Mouse (Mus musculus): Measurements from ENCODE around the gene Wdr64.

Wdr64 gene

GRCm38 (mm10) chr1:175716832-175717231 lies 18.4 kb downstream of the Wdr64 start:
- DNase-seq (ENCODE audit: low read depth, low spot score) = no peak

DNA sequence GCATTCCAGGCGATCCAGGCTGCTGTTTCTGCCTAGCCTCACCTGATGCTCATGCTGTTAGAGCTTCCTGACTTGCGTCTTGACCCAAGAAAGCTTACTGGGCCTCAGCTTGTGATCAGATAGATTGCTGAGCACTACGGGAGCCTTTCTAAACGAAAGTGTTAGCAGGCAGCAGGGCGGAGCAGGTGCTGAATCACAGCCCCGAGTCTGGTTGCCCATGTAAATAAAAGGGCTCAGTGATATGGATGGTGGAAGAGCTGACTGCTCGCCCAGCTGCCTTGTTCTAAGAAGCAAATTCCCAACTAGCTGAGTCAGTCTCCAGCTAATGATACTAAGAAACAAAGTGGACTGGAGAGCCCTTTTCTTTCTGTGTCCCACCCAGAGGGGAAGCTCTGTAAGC lies 27.4 kb downstream of the Wdr64 start:
- DNase-seq (ENCODE audit: low read depth, low spot score) = no peak

- DNase-seq (ENCODE audit: low read depth, low spot score) = no peak
These were observed 56.4 kb downstream of the Wdr64 start for GRCm38 (mm10) chr1:175754576-175755364.

GRCm38 (mm10) chr1:175794668-175795067 lies 96.3 kb downstream of the Wdr64 start:
- DNase-seq (ENCODE audit: low read depth, low spot score) = no peak

- no peak for DNase-seq (ENCODE audit: low read depth, low spot score)
These were observed 110.0 kb downstream of the Wdr64 start for GRCm38 (mm10) chr1:175808356-175808755.

GRCm38 (mm10) chr1:175811625-175812024 lies 113.2 kb downstream of the Wdr64 start:
- no peak for DNase-seq (ENCODE audit: low read depth, low spot score)

DNA sequence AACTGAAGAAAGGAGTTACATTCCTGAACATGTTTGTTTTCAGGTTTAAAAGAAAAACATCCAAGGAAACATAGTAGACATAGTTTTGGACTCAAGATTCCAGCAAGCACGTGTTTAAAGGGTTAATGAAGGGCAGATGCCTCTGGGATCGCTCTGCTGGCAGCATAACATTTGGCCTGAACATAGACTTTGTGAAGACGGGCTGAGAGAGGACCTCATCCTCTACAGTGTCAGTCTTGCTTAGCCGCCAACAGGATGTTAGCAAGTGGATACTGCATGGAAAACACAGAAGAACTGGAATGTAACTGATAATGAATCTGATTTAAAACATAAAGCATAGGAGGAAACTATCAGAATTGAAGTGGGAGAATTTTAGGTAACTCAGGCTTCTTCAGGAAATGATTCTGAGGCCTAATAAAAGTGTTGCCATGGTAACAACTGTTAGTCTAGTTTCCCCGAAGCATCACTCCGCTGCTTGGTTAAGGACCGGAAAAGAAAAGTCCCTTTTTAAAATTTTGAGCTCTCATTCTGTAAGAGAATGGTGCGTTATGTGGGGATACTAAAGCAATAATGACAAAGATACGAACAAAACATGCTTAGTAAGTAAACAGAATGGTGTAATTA lies 125.5 kb downstream of the Wdr64 start:
- no peak for DNase-seq (ENCODE audit: low read depth, low spot score)

DNA sequence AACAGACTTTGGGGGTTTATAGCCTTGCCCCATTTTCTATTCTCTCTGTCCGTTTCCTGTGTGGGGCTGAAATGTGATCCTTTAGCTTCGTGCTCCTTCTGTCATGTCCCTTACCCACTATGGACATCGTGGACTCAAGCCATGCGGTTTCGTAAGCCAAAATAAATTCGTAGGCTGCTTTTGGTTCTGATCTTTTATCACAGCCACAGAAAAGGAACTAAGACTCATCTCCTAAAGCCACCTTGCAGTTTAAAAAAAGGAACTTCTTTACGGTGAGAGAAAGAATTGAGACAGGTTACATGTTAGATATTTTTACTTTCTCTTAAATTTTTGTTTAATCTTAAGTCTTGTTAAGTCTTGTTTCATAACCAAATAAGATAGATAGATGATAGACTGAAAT lies 130.1 kb downstream of the Wdr64 start:
- DNase-seq (ENCODE audit: low read depth, low spot score) = no peak

DNA sequence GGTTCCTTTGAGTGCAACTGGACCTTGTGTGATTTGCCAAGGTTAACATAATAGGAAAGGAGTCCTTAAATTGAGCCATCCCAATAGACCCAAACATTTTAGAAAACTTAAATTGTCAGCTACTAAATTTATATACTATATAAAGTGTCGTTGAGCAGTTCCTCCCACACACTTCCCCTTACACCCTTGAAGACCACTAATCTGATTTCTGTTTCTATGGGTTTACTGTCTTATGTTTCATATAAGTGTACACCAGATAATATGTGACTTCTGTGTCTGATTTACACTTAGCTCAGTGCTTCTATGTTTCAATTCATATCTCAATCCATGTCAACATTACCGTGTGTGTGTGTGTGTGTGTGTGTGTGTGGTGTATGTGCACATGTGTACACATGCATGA lies 130.8 kb downstream of the Wdr64 start:
- DNase-seq (ENCODE audit: low read depth, low spot score) = no peak

GRCm38 (mm10) chr1:175855515-175855914 lies 157.1 kb downstream of the Wdr64 start:
- no peak for DNase-seq (ENCODE audit: low read depth, low spot score)
